Mouse (Mus musculus) embryonic fibroblast, embryonic 13.5 days (primary cell): ENCODE results near the gene Serping1.

Source experiments
- CTCF ChIP-seq: IDR thresholded peaks from 2 replicates; pipeline ENCODE4 v1.5.1; 2011; ENCODE audit warnings: mild to moderate bottlenecking, control low read depth, low read length, moderate library complexity, borderline replicate concordance; ENCODE audit not compliant: insufficient read depth
- POLR2A ChIP-seq: IDR thresholded peaks from 2 replicates; pipeline ENCODE4 v1.6.1; 2011; ENCODE audit warnings: low read depth, mild to moderate bottlenecking, control low read depth, low read length, moderate library complexity

GRCm38 (mm10) chr2:84777706-84778105 lies 2.5 kb upstream of the Serping1 start:
- no peak for TF ChIP-seq POLR2A
- TF ChIP-seq CTCF: no peak
